Mouse (Mus musculus) layer of hippocampus, postnatal 25 days (tissue): ENCODE data around the gene Gm7534. TPM values are rescaled to one million over a fixed set of nuclear protein-coding genes. Genes with fewer than 3 reads are reported as not detected.

Experiments
- DNase-seq, 2 experiments: peaks; one replicate each; pipeline ENCODE4 v3.0.0; 2022; ENCODE audit warnings: mixed read lengths in 2 of 2, low spot score in 1 of 2; ENCODE audit errors: extremely low spot score in 1 of 2
- total RNA-seq, 2 experiments: library from RNA; stranded (reverse); gene quantifications; 2 replicates each; pipeline ENCODE4 v1.2.3; 2021

The Gm7534 gene
- total RNA-seq, 2 experiments from 2014 or later = not detected

DNA sequence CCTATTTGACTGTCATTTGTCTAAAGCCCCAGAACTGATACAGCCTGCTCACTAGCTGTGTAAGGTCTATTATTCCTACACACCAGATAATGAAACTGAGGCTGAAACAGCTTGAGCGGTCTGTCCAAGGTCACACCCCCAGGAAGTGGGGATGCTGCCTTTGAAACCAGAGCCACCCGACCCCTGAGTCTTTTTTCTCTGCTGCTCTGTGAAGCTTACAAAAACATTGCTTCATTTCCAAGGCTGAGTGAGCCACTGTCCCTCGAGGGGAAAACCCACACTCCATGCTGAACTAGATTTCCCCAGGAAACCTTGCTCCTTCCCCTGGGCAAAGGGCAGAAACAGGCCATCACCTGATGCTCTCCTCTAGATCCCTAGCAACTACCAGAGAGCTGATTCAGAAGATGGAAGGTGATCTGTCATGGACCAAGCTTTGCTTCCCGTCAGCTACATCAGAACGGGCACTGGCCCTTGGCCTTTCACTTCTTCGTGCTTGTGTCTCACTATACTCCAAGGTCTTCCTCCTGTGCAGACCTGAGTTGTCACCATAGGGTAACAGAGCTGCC, 3.8 kb upstream of the Gm7534 start:
- no peak for DNase-seq

DNA sequence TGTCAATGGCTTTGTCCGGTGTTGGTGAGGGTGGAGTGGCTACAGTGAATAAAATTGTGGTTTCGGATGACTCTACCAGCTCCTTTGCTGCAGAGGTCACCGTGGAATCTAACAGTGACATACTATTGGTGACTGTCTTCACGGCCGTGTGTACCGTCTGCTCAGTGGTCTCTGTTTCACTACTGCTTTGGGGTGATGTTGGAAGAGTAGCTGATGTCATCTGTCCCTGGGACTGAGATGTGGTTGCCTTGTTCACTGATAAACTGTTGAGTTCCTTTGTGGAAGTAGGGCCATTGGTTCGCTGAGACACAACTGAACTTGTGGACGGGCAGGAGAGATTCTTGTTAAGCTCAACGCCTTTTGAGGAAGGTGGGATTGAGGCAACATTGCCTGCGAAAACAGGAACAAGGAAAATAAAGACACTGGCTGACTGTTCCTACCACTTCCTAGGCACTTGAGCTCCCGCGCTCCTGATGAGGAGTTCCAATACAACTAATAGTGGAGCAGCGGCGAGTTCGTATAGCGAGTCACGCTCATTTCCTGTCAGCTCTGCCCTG, 614 bp upstream of the Gm7534 start:
- DNase-seq = no peak

DNA sequence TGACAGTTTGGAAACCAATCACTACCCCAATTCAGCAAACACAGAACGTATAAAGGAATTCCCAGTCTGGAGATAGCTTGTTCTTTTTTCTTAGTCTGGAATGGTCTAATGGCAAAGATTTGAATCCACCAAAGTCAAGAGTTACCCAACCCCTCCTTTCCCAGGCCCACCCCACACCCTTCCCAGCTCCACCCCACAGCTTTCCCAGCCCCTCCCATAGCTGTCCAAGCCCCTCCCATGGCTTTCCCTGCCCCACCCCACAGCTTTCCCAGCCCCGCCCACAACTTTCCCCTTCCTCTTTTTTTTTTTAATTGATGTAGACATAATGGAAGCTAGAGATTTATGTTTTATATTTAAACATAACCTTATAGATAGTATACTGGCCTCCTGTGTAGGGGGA, 3.4 kb downstream of the Gm7534 start:
- no peak for DNase-seq

DNA sequence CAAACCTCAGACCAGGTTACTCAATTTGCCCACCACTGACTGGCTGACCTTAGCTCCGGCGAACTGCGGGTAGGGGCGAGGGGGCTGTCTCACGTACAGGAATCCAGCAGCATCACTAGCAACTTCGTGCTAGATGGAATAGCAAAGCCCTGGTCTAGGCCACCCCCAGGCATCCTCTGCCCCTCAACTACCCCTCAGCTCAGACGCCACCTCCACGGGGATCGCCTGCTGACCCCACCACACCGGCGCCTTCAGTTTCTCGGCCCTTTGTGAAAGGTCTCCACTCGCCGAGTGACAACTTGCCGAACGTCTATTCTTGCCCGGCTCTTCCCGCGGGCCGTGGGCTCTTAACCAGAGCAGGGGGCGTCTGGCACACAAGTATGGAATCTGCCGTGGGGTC, 16.5 kb downstream of the Gm7534 start:
- DNase-seq = no peak

DNA sequence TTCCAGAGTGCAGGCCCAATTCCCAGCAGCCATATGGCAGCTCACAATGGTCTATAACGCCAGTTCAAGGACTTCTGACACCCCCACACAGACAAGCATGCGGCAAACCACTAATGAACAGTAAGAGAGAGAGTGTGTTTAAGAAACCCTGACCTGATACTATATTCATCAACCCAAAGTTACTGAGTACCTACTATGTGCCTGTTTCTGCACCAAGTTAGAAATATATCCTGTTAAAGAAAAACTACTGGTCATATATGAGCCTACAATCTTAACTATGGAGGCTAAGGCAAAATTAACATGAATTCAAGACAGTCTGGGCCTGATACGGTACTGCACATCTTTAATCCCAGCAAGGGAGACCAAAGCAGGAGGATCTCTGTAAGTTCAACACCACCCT, 17.2 kb downstream of the Gm7534 start:
- DNase-seq = no peak

DNA sequence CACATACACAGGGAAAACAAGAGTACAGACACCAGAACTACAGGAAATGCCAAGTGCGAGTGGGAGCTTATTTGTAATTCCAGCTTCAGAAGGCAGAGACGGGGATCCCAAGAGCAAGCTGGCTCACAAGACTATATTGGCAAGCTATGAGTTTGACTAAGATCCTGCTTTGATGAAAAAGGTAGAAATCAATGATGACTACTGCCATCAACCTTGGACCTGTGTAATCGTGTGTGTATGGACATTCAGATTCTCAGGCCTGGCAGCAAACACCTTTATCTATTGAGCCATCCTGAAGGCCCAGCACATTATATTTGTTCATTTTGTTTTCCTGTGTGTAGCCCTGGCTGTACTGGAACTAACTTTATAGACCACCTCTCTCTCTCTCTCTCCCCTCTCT, 19.1 kb downstream of the Gm7534 start:
- no peak for DNase-seq

DNA sequence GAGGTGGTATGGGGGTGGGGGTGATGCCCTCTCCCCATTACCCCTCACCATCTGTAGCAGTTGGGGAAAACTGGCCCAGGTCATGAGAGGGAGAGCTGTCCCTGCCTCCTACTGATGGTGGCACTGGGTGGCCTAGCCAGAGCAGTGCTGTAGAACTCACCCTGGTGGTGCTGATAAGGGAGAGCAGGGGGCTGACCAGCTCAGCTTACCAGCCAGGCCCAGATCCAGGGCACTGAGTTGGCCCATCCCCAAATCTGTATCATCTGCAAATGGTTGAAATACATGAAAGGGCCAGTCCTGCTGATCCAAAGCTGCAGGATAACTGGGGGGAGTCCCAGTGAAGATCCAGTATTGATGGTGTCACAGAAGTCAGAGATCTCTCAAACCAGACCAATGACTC, 21.0 kb downstream of the Gm7534 start:
- DNase-seq = no peak

DNA sequence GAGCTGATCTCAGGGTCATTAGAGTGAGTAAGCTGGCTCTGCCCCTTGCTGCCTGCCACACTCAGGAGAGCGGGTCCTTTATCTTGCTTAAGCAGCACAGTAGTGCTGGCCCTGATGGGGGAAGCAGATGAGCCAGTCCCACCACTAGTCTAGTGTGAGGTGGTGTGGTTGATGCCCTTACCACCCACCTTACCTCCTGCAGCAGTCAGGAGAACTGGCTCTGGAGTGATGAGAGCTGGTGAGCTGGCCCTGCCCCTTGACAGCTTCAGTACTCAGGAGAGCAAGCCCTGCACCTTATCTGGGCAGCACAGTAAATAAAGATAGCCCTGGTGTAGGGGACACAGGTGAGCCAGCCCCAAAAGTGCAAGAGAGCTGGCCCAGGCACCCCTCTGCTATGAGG, 21.7 kb downstream of the Gm7534 start:
- no peak for DNase-seq

DNA sequence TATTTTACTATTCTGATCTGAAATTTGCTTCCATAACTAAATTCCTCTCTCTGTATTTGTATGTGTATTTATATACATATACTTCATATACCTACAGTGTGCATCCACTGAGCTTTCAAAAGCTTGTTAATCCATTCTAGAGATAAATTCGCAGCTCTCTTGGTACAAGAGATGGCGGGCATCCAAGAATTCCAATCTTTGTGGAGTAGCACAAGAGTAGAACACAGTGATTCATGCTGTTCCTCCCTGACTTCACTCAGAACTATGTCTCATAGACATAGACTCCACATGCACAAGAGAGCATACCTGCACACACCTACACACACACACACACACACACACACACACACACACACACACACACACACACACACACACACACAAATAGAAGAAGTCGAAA, 30.4 kb downstream of the Gm7534 start:
- DNase-seq = no peak

DNA sequence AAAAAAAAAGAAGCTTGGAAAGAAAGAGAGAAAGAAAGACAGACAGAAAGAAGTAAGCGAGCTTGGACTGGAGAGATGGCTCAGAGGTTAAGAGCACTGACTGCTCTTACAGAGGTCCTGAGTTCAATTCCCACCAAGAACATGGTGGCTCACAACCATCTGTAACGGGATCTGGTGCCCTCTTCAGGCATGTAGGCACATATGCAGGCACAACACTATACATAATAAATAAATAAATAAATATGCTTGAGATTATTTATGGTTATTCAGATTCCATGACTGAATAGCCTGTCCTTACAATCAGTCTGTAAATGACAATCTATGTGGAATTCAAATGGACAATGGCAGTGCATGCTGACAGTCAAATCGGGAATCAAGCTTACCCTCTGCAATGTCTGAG, 35.9 kb downstream of the Gm7534 start:
- DNase-seq = no peak

DNA sequence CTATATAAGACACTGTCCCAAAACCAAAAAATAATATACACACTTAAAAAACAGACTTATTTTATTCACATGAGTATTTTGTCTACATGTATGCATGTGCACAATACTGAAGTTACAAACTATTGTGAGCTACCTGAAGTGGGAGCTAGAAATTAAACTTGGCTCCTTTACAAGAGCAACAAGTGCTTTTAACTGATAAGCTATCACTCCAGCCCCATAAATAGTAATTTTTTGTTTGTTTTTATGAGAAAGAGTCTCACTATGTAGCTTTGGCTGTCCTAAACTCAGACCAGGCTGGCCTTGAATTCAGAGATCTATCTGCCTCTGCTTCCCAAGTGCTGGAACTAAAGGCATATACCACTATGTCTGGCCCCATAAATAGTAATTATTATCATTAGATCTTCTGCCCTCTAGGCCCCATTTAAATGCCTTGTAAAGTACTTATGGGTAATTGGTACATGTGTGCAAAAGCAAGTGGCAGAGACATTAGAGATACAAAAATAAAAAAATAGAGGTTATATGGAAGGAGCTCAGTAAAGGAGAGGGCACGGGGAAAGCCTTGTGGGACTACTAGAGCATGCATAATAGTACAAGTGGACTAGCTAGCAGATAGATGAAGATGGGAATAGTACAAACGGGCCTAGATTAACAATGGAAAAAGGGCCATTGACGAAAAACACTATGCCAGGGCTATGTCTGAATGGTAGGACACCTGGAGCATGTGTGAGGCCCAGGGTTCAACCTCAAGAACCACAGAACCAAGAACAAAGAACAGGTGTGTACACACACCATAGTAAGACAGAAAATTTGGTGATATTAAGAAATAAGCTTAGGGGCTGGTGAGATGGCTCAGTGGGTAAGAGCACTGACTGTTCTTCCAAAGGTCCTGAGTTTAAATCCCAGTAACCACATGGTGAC, 37.0 kb downstream of the Gm7534 start:
- no peak for DNase-seq

DNA sequence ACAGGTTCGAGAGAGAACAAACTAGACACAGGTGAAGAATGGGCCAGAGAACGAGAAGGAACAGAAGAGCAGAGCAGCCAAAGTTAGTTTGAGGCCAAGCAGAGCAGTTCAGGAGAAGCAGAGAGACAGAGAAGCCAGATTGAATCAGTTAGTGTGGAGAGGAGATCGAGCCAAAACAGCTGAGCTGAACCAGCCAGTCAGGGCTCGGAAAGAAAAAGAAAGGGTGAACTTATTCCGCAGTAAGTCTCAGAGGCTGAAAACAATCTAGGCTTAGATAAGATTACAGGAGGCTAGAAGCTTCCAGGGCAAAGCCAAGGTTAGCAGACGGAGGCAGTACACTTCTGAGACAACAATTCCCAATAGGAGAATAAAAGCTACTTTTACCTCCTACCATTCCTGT, 37.8 kb downstream of the Gm7534 start:
- DNase-seq = no peak

DNA sequence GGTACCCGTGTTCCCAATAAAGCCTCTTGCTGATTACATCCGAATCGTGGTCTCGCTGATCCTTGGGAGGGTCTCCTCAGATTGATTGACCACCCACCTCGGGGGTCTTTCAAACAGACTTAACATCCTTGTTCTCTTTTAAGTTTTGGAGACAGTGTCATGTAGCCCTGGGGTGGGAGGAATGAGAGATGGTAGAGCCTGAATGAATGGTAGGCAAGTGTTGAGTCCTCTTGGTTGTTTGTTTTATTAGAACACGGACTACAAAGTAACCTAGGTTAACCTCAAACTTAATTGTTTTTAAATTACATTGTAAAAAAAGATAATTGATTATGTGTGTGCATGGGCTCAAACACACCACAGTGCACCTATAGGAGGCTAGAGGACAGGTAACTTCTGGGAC, 38.2 kb downstream of the Gm7534 start:
- DNase-seq = no peak

DNA sequence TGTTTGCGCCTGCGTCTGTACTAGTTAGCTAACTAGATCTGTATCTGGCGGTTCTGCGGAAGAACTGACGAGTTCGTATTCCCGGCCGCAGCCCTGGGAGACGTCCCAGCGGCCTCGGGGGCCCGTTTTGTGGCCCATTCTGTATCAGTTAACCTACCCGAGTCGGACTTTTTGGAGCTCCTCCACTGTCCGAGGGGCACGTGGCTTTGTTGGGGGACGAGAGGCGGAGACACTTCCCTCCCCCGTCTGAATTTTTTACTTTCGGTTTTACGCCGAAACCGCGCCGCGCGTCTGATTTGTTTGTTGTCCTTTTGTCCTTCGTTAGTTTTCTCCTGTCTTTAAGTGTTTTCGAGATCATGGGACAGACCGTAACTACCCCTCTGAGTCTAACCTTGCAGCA, 42.7 kb downstream of the Gm7534 start:
- peak in 1 of 2 experiments; percentile 10 for DNase-seq

DNA sequence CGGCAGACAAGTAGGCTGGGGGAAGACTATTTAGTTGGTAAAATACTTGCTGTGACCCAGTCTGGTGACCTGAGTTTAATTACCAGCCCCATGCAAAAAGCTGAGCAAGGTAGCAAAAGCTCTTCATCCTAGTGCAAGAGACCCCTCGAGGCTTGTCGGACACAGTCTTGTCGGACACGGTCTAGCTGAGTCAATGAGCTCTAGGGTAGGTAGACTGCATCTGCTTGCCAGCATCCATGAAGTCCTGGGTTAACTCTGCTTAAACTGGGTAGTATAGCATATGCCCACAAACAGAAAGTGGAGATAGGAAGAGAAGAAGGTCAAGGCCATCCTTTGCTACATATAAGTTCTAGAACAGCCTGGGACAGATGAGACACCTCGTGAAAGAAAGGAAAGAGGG, 44.0 kb downstream of the Gm7534 start:
- no peak for DNase-seq

DNA sequence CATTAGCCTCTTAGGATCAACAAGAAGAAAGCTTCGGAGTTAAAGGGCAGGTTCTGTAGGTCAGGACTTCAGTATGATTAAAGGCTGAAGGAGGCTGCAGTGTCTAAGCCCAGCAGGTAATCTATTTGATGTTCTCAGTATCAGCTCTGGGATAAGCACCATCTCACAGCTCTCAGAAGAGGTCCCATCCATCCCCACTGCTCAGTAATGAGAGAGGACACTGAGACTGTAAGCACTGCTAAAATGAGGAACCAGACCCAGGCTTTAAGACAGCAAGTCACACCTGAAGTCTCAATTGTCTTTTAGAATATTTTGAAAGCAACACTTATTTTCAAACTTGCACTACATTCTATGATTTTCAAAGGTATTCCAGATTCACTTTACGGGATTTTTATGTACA, 45.2 kb downstream of the Gm7534 start:
- no peak for DNase-seq

DNA sequence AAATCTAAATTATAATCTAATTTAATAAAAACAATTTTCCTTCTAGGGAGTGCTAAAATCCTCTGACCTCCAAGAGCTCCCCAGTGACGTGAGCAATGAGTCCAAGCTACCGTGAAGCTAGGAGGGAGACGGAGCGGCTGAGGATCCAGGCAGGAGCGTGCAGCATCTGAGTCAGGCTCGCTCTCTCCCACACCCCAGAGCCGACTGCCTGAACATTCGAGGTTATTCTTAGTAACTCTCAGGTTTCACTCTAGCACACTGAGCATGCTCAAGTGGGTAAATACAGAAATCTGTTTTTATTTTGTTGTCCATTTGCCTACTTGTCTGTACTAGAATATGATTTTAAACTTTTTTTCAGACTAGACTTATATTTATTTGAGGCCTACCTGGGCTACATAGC, 46.1 kb downstream of the Gm7534 start:
- DNase-seq = no peak

DNA sequence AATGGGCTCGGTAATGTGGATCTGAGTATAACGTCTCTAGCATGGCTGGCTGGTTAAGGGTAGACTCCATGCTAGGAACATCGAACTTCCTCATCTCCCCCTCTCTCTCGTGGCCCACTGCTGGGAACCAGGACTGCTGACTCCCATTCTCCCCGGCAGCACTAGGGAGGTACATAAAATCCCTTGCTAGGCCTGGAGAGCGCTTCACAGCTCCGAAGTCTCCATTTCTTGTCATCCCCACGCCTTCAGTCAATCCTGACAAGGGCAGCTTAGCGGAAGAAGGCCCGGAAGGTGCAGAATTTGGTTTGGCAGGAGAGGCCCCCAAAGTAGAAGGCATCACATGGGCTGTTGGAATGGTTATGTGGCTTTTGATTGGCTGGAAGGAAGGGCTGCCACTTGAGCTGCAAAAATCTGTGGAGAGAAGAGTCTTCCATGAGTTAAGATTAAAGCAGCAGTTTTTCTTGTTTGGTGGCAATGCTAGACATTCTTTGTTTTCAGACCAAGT, 46.8 kb downstream of the Gm7534 start:
- no peak for DNase-seq

DNA sequence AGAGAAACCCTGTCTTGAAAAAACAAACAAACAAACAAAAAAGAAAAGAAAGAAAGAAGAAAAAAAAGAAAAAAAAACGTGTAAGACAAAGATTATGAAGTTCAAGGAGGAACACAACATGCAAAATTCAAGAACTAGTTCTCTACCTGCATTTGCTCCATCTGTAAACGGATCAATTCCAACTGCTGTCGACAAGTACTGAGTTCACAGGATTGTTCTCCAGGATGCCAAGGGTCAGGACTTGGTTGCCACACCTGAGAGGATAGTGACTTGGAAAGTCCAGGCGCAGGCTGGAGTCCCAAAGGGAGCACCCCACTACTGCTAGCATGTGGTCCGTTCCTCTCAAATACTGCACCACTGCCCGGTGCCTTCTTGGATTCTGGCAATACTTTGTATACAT, 47.3 kb downstream of the Gm7534 start:
- DNase-seq = no peak

DNA sequence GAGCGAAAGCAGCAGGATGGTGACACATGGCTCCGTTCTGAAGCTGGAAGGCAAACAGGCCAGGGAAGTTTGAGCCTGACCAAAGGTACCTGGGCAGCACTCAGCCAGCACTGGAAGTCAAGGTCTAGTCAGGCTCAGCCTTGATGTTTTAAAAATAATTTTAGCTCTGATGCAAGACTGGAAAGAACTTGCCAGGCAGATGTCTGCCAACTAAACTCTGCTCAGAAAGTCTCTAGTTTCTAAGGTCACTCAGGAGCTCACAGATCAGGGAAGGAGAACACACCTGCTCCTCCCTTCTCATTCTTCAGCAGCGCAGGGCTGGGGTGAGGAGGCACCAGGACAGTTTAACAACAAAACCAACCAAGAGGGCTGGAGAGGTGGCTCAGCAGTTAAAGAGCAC, 48.5 kb downstream of the Gm7534 start:
- no peak for DNase-seq

DNA sequence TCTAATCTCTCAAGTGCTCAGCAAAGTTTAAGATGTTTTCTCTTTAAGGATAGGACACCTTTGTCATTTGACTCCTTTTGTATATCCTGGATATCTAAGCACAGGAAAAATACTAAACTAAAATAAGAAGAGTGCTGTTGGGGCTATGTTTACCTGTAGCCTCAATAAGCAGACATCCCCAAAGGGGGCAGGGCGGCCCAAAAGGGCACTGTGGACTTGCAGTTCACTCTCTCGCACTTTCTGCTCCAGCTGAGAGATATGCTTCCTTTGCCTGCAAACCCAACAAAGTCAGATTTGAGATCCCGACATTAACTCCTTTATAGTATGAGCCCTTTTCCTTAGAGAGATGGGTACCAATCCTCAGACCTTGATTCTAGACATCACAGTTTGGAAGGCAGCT, 49.1 kb downstream of the Gm7534 start:
- DNase-seq = no peak

DNA sequence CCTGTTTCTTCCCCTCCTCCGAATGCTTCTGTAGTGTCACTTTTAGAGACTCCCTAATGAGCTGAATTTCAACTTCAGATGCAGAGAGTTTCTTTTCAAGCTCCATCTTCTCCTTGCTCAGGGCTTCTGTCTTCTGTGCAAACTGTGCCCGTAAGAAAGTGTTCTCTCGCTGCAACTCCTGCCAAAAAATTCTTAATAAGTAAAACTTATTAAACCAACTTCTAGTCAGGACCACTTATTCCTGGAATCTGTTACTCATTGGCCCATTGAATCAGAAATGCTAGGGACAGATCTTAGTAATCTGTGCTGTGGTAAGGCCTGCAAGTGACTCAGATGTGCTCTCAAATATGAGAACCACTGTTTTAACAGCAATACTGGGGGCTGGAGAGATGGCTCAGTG, 50.7 kb downstream of the Gm7534 start:
- DNase-seq = no peak
